22 mouse cellular contexts compared by ENCODE assay signal in genomic region chr8:46755731-46756333, GRCm38 (mm10). TPM values are rescaled to one million over a fixed set of nuclear protein-coding genes. Genes with fewer than 3 reads are reported as not detected.
DNase-seq lines count a peak whose midpoint lies in the region; ATAC-seq and TF ChIP-seq lines count a peak whose summit lies in the region.
"Had no signal": no experiment of that assay in that cellular context is flagged by ENCODE, and none has a peak within 500 bp of the region (broad histone marks: within the 10 kb centered on the region; RNA-seq: fewer than 3 reads in every experiment).

No protein-coding gene starts in this region.

- no peak for ATAC-seq in liver, embryonic 11.5 days (replicated peaks; ENCODE audit: low FRiP score)
- ATAC-seq: forebrain, embryonic 16.5 days; intestine, embryonic 16.5 days; liver, postnatal 0 days; midbrain, embryonic 15.5 days had no signal

- TF ChIP-seq POLR2A in liver, adult 2 months (IDR thresholded peaks at IDR 0.05; ENCODE audit: extremely low read depth, insufficient read depth, low read length) = no peak
- TF ChIP-seq POLR2A in small intestine, adult 2 months (IDR thresholded peaks at IDR 0.05; ENCODE audit: low read depth, low read length) = no peak

- H3K4me2 ChIP-seq in liver, embryonic 11.5 days = no peak overlapping the region
- H3K4me2 ChIP-seq: embryonic facial prominence, embryonic 12.5 days; heart, embryonic 11.5 days; hindbrain, embryonic 14.5 days; limb, embryonic 15.5 days; midbrain, embryonic 15.5 days had no signal

- peaks cover 30% of the 10 kb centered on the region for H3K4me1 ChIP-seq in liver, adult 2 months (ENCODE audit: control insufficient read depth, insufficient read depth, low read length)
- H3K4me1 ChIP-seq in liver, embryonic 11.5 days (replicated peaks; ENCODE audit: control insufficient read depth, insufficient read depth, low read length) = peaks cover 22% of the 10 kb centered on the region
- peaks cover 31% of the 10 kb centered on the region for H3K4me1 ChIP-seq in small intestine, adult 2 months (ENCODE audit: control insufficient read depth, insufficient read depth, insufficient read length, low read length)
- H3K4me1 ChIP-seq: midbrain, embryonic 15.5 days had no signal

- peaks cover 53% of the 10 kb centered on the region for H3K79me2 ChIP-seq in liver, adult 2 months (ENCODE audit: control insufficient read depth, insufficient read depth, low read length)

- TF ChIP-seq CTCF in liver, adult 2 months (IDR thresholded peaks at IDR 0.05; ENCODE audit: low read depth, low read length) = no peak
- no peak for TF ChIP-seq CTCF in small intestine, adult 2 months (IDR thresholded peaks at IDR 0.05; ENCODE audit: extremely low read depth, insufficient read length, insufficient replicate concordance, low read depth, low read length)

- peak; percentile 72 for DNase-seq in liver, adult 2 months (ENCODE audit: extremely low read depth, low read depth, low spot score)
- DNase-seq in liver, embryonic 11.5 days (ENCODE audit: low spot score) = no peak
- DNase-seq in CD8-positive naive resting alpha-beta T cell, adult 2 months (ENCODE audit: low read depth in 2 of 2, low spot score in 2 of 2) = peak; percentile 32 to 42
- peak; percentile 88 for DNase-seq in induced T-regulatory cell, adult 2 months (ENCODE audit: low read depth)
- DNase-seq in cerebellum, postnatal 36 days = no peak
- no peak for DNase-seq in lung, adult 18-20 months
- DNase-seq: adrenal gland, postnatal 36 days; cerebellum, adult 11-12 months; cerebellum, postnatal 14 days; heart, postnatal 10 days; liver, postnatal 0 days; lung, postnatal 14 days; right cerebral cortex, postnatal 4 days had no signal

- WGBS in liver, adult 2 months = 24% methylated on average over 5 of the region's 5 CpGs
- 79% methylated on average over 5 of the region's 5 CpGs for WGBS in liver, embryonic 11.5 days
- 29% methylated on average over 5 of the region's 5 CpGs for WGBS in small intestine, adult 2 months

- no peak overlapping the region for H3K9ac ChIP-seq in liver, adult 2 months (ENCODE audit: low read depth, low read length)
- no peak overlapping the region for H3K9ac ChIP-seq in liver, embryonic 11.5 days (ENCODE audit: low read depth, low read length)
- H3K9ac ChIP-seq: embryonic facial prominence, embryonic 12.5 days; hindbrain, embryonic 14.5 days; limb, embryonic 15.5 days; liver, postnatal 0 days; midbrain, embryonic 15.5 days had no signal

- H3K9me3 ChIP-seq in liver, embryonic 11.5 days (ENCODE audit: control insufficient read depth, low read length) = no peaks in the 10 kb centered on the region
- H3K9me3 ChIP-seq: embryonic facial prominence, embryonic 12.5 days; G1E; limb, embryonic 15.5 days; midbrain, embryonic 15.5 days had no signal

- no peak overlapping the region for H3K27ac ChIP-seq in liver, adult 2 months (replicated peaks; ENCODE audit: insufficient read depth, low read depth, low read length)
- no peak overlapping the region for H3K27ac ChIP-seq in liver, embryonic 11.5 days (ENCODE audit: low read depth, low read length)
- H3K27ac ChIP-seq in small intestine, adult 2 months (ENCODE audit: insufficient read depth, low read depth, low read length) = peak overlapping the region; percentile 64; the same call in 1 of the 2 replicates
- H3K27ac ChIP-seq: embryonic facial prominence, embryonic 12.5 days; hindbrain, embryonic 14.5 days; limb, embryonic 15.5 days; midbrain, embryonic 15.5 days had no signal

- no peak overlapping the region for H3K4me3 ChIP-seq in liver, adult 2 months (ENCODE audit: insufficient read depth, low read depth, low read length)
- no peak overlapping the region for H3K4me3 ChIP-seq in liver, embryonic 11.5 days (ENCODE audit: low read depth, low read length)
- no peak overlapping the region for H3K4me3 ChIP-seq in small intestine, adult 2 months (ENCODE audit: low read depth, low read length)
- H3K4me3 ChIP-seq: embryonic facial prominence, embryonic 12.5 days; limb, embryonic 15.5 days; midbrain, embryonic 15.5 days had no signal

- H3K27me3 ChIP-seq in liver, adult 2 months (ENCODE audit: control insufficient read depth, insufficient read depth, low read length) = no peaks in the 10 kb centered on the region
- no peaks in the 10 kb centered on the region for H3K27me3 ChIP-seq in liver, embryonic 11.5 days (replicated peaks; ENCODE audit: control insufficient read depth, insufficient read depth, low read length)
- H3K27me3 ChIP-seq in small intestine, adult 2 months (ENCODE audit: control insufficient read depth, insufficient read depth, low read length) = no peaks in the 10 kb centered on the region
- H3K27me3 ChIP-seq: embryonic facial prominence, embryonic 12.5 days; limb, embryonic 15.5 days; midbrain, embryonic 15.5 days had no signal

- 0 out of 2 replicates have a peak, but pooled peaks cover 1% of the 10 kb centered on the region for H3K36me3 ChIP-seq in liver, adult 2 months (ENCODE audit: control insufficient read depth, insufficient read depth, low read length)
- H3K36me3 ChIP-seq in liver, embryonic 11.5 days (ENCODE audit: control insufficient read depth, insufficient read depth, low read length) = peaks cover 2% of the 10 kb centered on the region
- H3K36me3 ChIP-seq in small intestine, adult 2 months (ENCODE audit: control insufficient read depth, insufficient read depth, low read length) = peaks cover 3% of the 10 kb centered on the region; the same call in 1 of the 2 replicates
- H3K36me3 ChIP-seq: embryonic facial prominence, embryonic 12.5 days; limb, embryonic 15.5 days; midbrain, embryonic 15.5 days had no signal

RNA-seq across cellular contexts. Expression of gene Irf2, which starts 16.3 kb away (rescaled TPM):
- total RNA-seq in liver, adult 2 months (2014; rRNA removed) = 23.4 and 27.3 TPM in 2 replicates
- polyA plus RNA-seq in liver, adult 2 months (2012; rRNA removed) = 12.2 and 13.7 TPM in 2 replicates
- polyA plus RNA-seq in liver, embryonic 11.5 days (2014; fragmentation: Nextera tagmentation; extraction: Ambion mirVana) = 17.7 and 19.7 TPM in 2 replicates
- polyA plus RNA-seq in small intestine, adult 2 months (2012; rRNA removed) = 10.5 and 29.6 TPM in 2 replicates

Comparison
In these comparisons a context has a peak if more than half of its experiments do, and no peak if none do; other contexts are left out.
1. DNase-seq: peak in liver, adult 2 months (single experiment), CD8-positive naive resting alpha-beta T cell, adult 2 months (2 of 2) and induced T-regulatory cell, adult 2 months (single experiment); none in liver, embryonic 11.5 days (single experiment), cerebellum, postnatal 36 days (0 of 2) and lung, adult 18-20 months (0 of 2).